Mouse (Mus musculus): ENCODE data around the gene Dnaja2.

DNA sequence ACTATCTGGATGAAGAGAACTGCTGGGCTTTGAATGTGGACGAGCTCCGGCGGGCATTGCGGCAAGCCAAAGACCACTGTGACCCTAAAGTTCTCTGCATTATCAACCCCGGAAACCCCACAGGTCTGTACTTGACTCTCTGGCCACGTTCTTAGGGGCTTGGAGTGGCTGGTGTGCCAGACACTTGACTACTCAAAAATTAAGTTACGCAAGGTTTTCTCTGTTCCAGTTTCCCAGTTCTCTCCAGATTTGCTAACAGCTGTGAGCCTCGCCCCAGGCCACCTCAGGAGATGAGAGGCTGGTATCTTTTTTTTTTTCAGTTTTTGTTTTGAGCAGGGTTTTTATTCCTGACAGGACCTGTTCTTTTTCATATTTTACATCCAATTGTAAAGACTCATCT lies 42.9 kb downstream of the Dnaja2 start:
- TF ChIP-seq CTCF (IDR thresholded peaks at IDR 0.05; ENCODE audit: low read depth) (no peak), EP300 (optimal IDR thresholded peaks at IDR 0.05) (no peak)

Data from stomach, postnatal 0 days (tissue).